Mouse (Mus musculus) B cell, adult 62 days (primary cell): Measurements from ENCODE around the gene Tac1. TPM values are rescaled to one million over a fixed set of nuclear protein-coding genes. Genes with fewer than 3 reads are reported as not detected.

Experiments used
- total RNA-seq: library from RNA; stranded (reverse); gene quantifications from 4 replicates; pipeline ENCODE4 v1.2.4, GENCODE M21; 2023

Tac1 gene
- total RNA-seq = not detected in 4 replicates

DNA sequence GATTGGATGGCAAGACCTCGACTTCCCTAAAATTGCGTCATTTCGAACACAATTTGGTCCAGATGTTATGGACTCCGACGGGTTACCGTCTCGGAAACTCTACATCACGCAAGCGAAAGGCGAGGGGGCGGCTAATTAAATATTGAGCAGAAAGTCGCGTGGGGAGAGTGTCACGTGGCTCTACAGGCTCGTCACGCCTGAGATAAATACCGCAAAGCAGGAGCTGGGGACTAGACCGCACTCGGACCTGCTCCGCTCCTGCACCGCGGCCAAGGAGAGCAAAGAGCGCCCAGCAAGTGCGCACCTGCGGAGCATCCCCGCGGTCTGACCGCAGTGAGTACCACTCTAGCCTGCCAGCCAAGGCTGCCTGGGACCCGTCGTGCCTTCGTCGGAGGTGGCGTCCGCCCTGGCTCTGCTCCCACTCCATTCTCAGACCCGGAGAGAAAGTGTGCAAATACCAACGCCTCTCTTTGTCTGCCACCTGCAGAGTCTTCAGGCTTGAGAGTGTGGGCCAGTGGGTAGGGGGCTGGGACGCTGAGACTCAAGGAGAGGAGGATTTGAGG lies at the start of gene Tac1:
Gene Tac1, plus strand, starts transcription at position 51 of the 563 bp plus-strand sequence.

Other genes with a start within 250 kb of the Tac1 start
- gene Asns, start 138.4 kb downstream of the Tac1 start, total RNA-seq = 2.8 to 10.5 TPM (median 6.9 TPM) in 4 replicates